Mouse (Mus musculus): Measurements from ENCODE around the gene Pglyrp2. TPM values are rescaled to one million over a fixed set of nuclear protein-coding genes. Genes with fewer than 3 reads are reported as not detected.

Gene Pglyrp2
- polyA plus RNA-seq, 1 experiment from 2014 or later = not detected

- ATAC-seq (ENCODE audit: low FRiP score) (no peak), DNase-seq (ENCODE audit: low spot score) (no peak)
- Histone ChIP-seq H3K9me3 (ENCODE audit: control insufficient read depth, low read length) (no peaks in the 10 kb centered on the region), H3K9ac (ENCODE audit: low read depth, low read length) (no peak overlapping the region), H3K27me3 (ENCODE audit: control insufficient read depth, insufficient read depth, low read length) (0 out of 2 replicates have a peak, but pooled peaks cover 2% of the 10 kb centered on the region), H3K4me2 (replicated peaks; ENCODE audit: low read depth, low read length) (no peak overlapping the region), H3K4me1 (replicated peaks; ENCODE audit: control insufficient read depth, insufficient read depth, low read length) (no peaks in the 10 kb centered on the region), H3K4me3 (ENCODE audit: low read depth, low read length) (no peak overlapping the region), H3K36me3 (ENCODE audit: control insufficient read depth, insufficient read depth, low read length) (no peaks in the 10 kb centered on the region), H3K27ac (ENCODE audit: low read depth, low read length) (no peak overlapping the region)
- WGBS = 91% methylated on average over 2 of the region's 2 CpGs
These were observed 4.0 kb downstream of the Pglyrp2 start for GRCm38 (mm10) chr17:32419989-32420388.

GRCm38 (mm10) chr17:32416771-32417170, 7.2 kb downstream of the Pglyrp2 start:
- DNase-seq (ENCODE audit: low spot score) (no peak), ATAC-seq (ENCODE audit: low FRiP score) (no peak)
- WGBS = 94% methylated on average over 14 of the region's 14 CpGs
- H3K27me3 ChIP-seq (ENCODE audit: control insufficient read depth, insufficient read depth, low read length) = 0 out of 2 replicates have a peak, but pooled peaks cover 2% of the 10 kb centered on the region
- H3K4me2 ChIP-seq (replicated peaks; ENCODE audit: low read depth, low read length) = no peak overlapping the region
- H3K4me1 ChIP-seq (replicated peaks; ENCODE audit: control insufficient read depth, insufficient read depth, low read length) = no peaks in the 10 kb centered on the region
- no peak overlapping the region for H3K27ac ChIP-seq (ENCODE audit: low read depth, low read length)
- no peak overlapping the region for H3K9ac ChIP-seq (ENCODE audit: low read depth, low read length)
- H3K36me3 ChIP-seq (ENCODE audit: control insufficient read depth, insufficient read depth, low read length) = no peaks in the 10 kb centered on the region
- H3K9me3 ChIP-seq (ENCODE audit: control insufficient read depth, low read length) = no peaks in the 10 kb centered on the region
- no peak overlapping the region for H3K4me3 ChIP-seq (ENCODE audit: low read depth, low read length)

GRCm38 (mm10) chr17:32415417-32416020, 8.4 kb downstream of the Pglyrp2 start:
- Histone ChIP-seq H3K4me2 (replicated peaks; ENCODE audit: low read depth, low read length) (no peak overlapping the region), H3K27ac (ENCODE audit: low read depth, low read length) (no peak overlapping the region), H3K36me3 (ENCODE audit: control insufficient read depth, insufficient read depth, low read length) (no peaks in the 10 kb centered on the region), H3K9ac (ENCODE audit: low read depth, low read length) (no peak overlapping the region), H3K9me3 (ENCODE audit: control insufficient read depth, low read length) (no peaks in the 10 kb centered on the region), H3K27me3 (ENCODE audit: control insufficient read depth, insufficient read depth, low read length) (0 out of 2 replicates have a peak, but pooled peaks cover 2% of the 10 kb centered on the region), H3K4me1 (replicated peaks; ENCODE audit: control insufficient read depth, insufficient read depth, low read length) (no peaks in the 10 kb centered on the region), H3K4me3 (ENCODE audit: low read depth, low read length) (no peak overlapping the region)
- ATAC-seq (ENCODE audit: low FRiP score) (no peak), DNase-seq (ENCODE audit: low spot score) (no peak)
- 42% methylated on average over 24 of the region's 24 CpGs for WGBS

- WGBS = 93% methylated on average over 6 of the region's 6 CpGs
- ATAC-seq (ENCODE audit: low FRiP score) (no peak), DNase-seq (ENCODE audit: low spot score) (no peak)
- H3K9me3 ChIP-seq (ENCODE audit: control insufficient read depth, low read length) = no peaks in the 10 kb centered on the region
- 0 out of 2 replicates have a peak, but pooled peaks cover 2% of the 10 kb centered on the region for H3K27me3 ChIP-seq (ENCODE audit: control insufficient read depth, insufficient read depth, low read length)
- H3K36me3 ChIP-seq (ENCODE audit: control insufficient read depth, insufficient read depth, low read length) = no peaks in the 10 kb centered on the region
- no peak overlapping the region for H3K27ac ChIP-seq (ENCODE audit: low read depth, low read length)
- H3K9ac ChIP-seq (ENCODE audit: low read depth, low read length) = no peak overlapping the region
- no peaks in the 10 kb centered on the region for H3K4me1 ChIP-seq (replicated peaks; ENCODE audit: control insufficient read depth, insufficient read depth, low read length)
- H3K4me3 ChIP-seq (ENCODE audit: low read depth, low read length) = no peak overlapping the region
- no peak overlapping the region for H3K4me2 ChIP-seq (replicated peaks; ENCODE audit: low read depth, low read length)
These were observed 12.1 kb downstream of the Pglyrp2 start for GRCm38 (mm10) chr17:32411898-32412297.

- Histone ChIP-seq H3K9me3 (ENCODE audit: control insufficient read depth, low read length) (no peaks in the 10 kb centered on the region), H3K4me3 (ENCODE audit: low read depth, low read length) (no peak within 1 kb of the TSS), H3K4me1 (replicated peaks; ENCODE audit: control insufficient read depth, insufficient read depth, low read length) (no peaks in the 10 kb centered on the region), H3K9ac (ENCODE audit: low read depth, low read length) (no peak within 1 kb of the TSS), H3K36me3 (ENCODE audit: control insufficient read depth, insufficient read depth, low read length) (no peaks in the 10 kb centered on the region), H3K27me3 (ENCODE audit: control insufficient read depth, insufficient read depth, low read length) (peaks cover 6% of the 10 kb centered on the region; the same call in 1 of the 2 replicates), H3K27ac (ENCODE audit: low read depth, low read length) (no peak within 1 kb of the TSS), H3K4me2 (replicated peaks; ENCODE audit: low read depth, low read length) (no peak within 1 kb of the TSS)
- WGBS = 84% methylated on average over 8 of the region's 8 CpGs
- DNase-seq (ENCODE audit: low spot score) (no peak), ATAC-seq (ENCODE audit: low FRiP score) (no peak)
These were observed 20.6 kb downstream of the Pglyrp2 start, which contains the start of gene Rasal3 for GRCm38 (mm10) chr17:32403417-32403816. Gene Rasal3 (minus strand): TSS chr17:32403583.

- Histone ChIP-seq H3K27me3 (ENCODE audit: control insufficient read depth, insufficient read depth, low read length) (peaks cover 12% of the 10 kb centered on the region; the same call in 1 of the 2 replicates), H3K36me3 (ENCODE audit: control insufficient read depth, insufficient read depth, low read length) (no peaks in the 10 kb centered on the region), H3K4me2 (replicated peaks; ENCODE audit: low read depth, low read length) (no peak overlapping the region), H3K27ac (ENCODE audit: low read depth, low read length) (no peak overlapping the region), H3K4me3 (ENCODE audit: low read depth, low read length) (no peak overlapping the region), H3K4me1 (replicated peaks; ENCODE audit: control insufficient read depth, insufficient read depth, low read length) (no peaks in the 10 kb centered on the region), H3K9me3 (ENCODE audit: control insufficient read depth, low read length) (no peaks in the 10 kb centered on the region), H3K9ac (ENCODE audit: low read depth, low read length) (no peak overlapping the region)
- no peak for ATAC-seq (ENCODE audit: low FRiP score)
- whole genome bisulfite sequencing = 77% methylated on average over 11 of the region's 11 CpGs
- DNase-seq (ENCODE audit: low spot score) = no peak
These were observed 21.2 kb downstream of the Pglyrp2 start for GRCm38 (mm10) chr17:32402779-32403157.

- peaks cover 18% of the 10 kb centered on the region for H3K27me3 ChIP-seq (ENCODE audit: control insufficient read depth, insufficient read depth, low read length)
- H3K4me3 ChIP-seq (ENCODE audit: low read depth, low read length) = no peak overlapping the region
These were observed 21.8 kb downstream of the Pglyrp2 start for GRCm38 (mm10) chr17:32402011-32402778.

GRCm38 (mm10) chr17:32396266-32396665, 27.7 kb downstream of the Pglyrp2 start:
- H3K4me2 ChIP-seq (replicated peaks; ENCODE audit: low read depth, low read length) = no peak overlapping the region; the same call in 1 of the 2 replicates
- H3K27ac ChIP-seq (ENCODE audit: low read depth, low read length) = no peak overlapping the region
- no peaks in the 10 kb centered on the region for H3K9me3 ChIP-seq (ENCODE audit: control insufficient read depth, low read length)
- H3K4me3 ChIP-seq (ENCODE audit: low read depth, low read length) = 0 out of 2 replicates have a peak overlapping the region, but pooled peaks have one; percentile 11
- H3K27me3 ChIP-seq (ENCODE audit: control insufficient read depth, insufficient read depth, low read length) = peaks cover 65% of the 10 kb centered on the region
- H3K9ac ChIP-seq (ENCODE audit: low read depth, low read length) = no peak overlapping the region
- H3K4me1 ChIP-seq (replicated peaks; ENCODE audit: control insufficient read depth, insufficient read depth, low read length) = no peaks in the 10 kb centered on the region
- H3K36me3 ChIP-seq (ENCODE audit: control insufficient read depth, insufficient read depth, low read length) = no peaks in the 10 kb centered on the region
- ATAC-seq (ENCODE audit: low FRiP score) (no peak), DNase-seq (ENCODE audit: low spot score) (no peak)
- 5% methylated on average over 30 of the region's 37 CpGs for whole genome bisulfite sequencing

More at GRCm38 (mm10) chr17:32402011-32402778, 21.8 kb downstream of the Pglyrp2 start:
- H3K36me3 ChIP-seq (ENCODE audit: control insufficient read depth, insufficient read depth, low read length) = no peaks in the 10 kb centered on the region
- no peak for DNase-seq (ENCODE audit: low spot score)
- H3K4me2 ChIP-seq (replicated peaks; ENCODE audit: low read depth, low read length) = no peak overlapping the region
- H3K4me1 ChIP-seq (replicated peaks; ENCODE audit: control insufficient read depth, insufficient read depth, low read length) = no peaks in the 10 kb centered on the region
- no peaks in the 10 kb centered on the region for H3K9me3 ChIP-seq (ENCODE audit: control insufficient read depth, low read length)
- 85% methylated on average over 9 of the region's 9 CpGs for WGBS
- no peak overlapping the region for H3K9ac ChIP-seq (ENCODE audit: low read depth, low read length)
- no peak overlapping the region for H3K27ac ChIP-seq (ENCODE audit: low read depth, low read length)
- ATAC-seq (ENCODE audit: low FRiP score) = no peak

All from hindbrain, embryonic 11.5 days (tissue).